Mouse (Mus musculus): Measurements from ENCODE around the gene Txn2.

DNA sequence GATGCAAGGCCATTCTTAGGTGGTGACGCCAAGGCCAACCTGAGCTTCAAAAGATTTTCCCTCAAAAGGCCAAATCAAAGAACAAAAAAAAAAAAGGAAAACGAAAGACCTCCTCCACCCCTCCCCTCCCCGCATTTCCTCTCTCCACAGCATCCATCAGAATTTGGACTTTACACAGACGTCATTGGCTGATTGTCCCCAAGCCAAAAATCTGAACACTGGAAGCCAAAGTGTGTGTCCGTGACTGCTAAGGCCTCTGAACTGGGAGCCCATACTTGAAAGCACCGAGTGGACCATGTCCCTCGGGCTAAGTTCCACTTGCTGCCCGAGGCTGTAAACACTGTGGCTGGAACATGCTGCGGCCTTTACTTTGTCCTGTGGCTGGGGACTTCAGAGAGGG, 6.1 kb downstream of the Txn2 start:
- TF ChIP-seq CTCF (IDR thresholded peaks at IDR 0.05; ENCODE audit: low read depth), result no peak
- TF ChIP-seq EP300 (IDR thresholded peaks at IDR 0.05; ENCODE audit: low read depth), result no peak

Measured in liver, embryonic 14.5 days (tissue).